Comparison of ENCODE assay signal across 8 mouse cellular contexts in genomic region chr5:117355648-117356303, GRCm38 (mm10). TPM values are rescaled to one million over a fixed set of nuclear protein-coding genes. Genes with fewer than 3 reads are reported as not detected.
DNase-seq lines count a peak whose midpoint lies in the region; ATAC-seq and TF ChIP-seq lines count a peak whose summit lies in the region.

No protein-coding gene starts in this region.

- no peak overlapping the region for H3K9ac ChIP-seq in hindbrain, embryonic 11.5 days (ENCODE audit: low read depth, low read length)
- H3K9ac ChIP-seq in intestine, embryonic 14.5 days (ENCODE audit: low read length) = no peak overlapping the region
- H3K9ac ChIP-seq in midbrain, postnatal 0 days (replicated peaks; ENCODE audit: low read length, poor library complexity, severe bottlenecking) = 0 out of 2 replicates have a peak overlapping the region, but pooled peaks have one; percentile 98

- H3K4me2 ChIP-seq in hindbrain, embryonic 11.5 days (replicated peaks; ENCODE audit: low read depth, low read length) = no peak overlapping the region; the same call in 1 of the 2 replicates
- H3K4me2 ChIP-seq in intestine, embryonic 14.5 days (ENCODE audit: low read length) = peak overlapping the region; percentile 91
- H3K4me2 ChIP-seq in midbrain, postnatal 0 days (ENCODE audit: low read depth, low read length, poor library complexity, severe bottlenecking) = peak overlapping the region; percentile 92

- H3K36me3 ChIP-seq in hindbrain, embryonic 10.5 days = no peaks in the 10 kb centered on the region
- H3K36me3 ChIP-seq in hindbrain, embryonic 11.5 days (ENCODE audit: control insufficient read depth, insufficient read depth, low read length) = no peaks in the 10 kb centered on the region
- H3K36me3 ChIP-seq in intestine, embryonic 14.5 days (ENCODE audit: control insufficient read depth, insufficient read depth, low read length) = 0 out of 2 replicates have a peak, but pooled peaks cover 6% of the 10 kb centered on the region
- H3K36me3 ChIP-seq in midbrain, postnatal 0 days (ENCODE audit: insufficient read depth, low read length) = no peaks in the 10 kb centered on the region

- DNase-seq in hindbrain, embryonic 10.5 days (ENCODE audit: low spot score) = no peak
- no peak for DNase-seq in hindbrain, embryonic 11.5 days (ENCODE audit: low spot score)
- DNase-seq in intestine, embryonic 14.5 days (ENCODE audit: low spot score) = no peak
- DNase-seq in midbrain, postnatal 0 days (ENCODE audit: low spot score) = no peak
- no peak for DNase-seq in spleen, adult 12 weeks (ENCODE audit: low spot score)
- no peak for DNase-seq in urinary bladder, postnatal 10 days (ENCODE audit: low spot score)
- no peak for DNase-seq in thymus, adult 18-20 months

- TF ChIP-seq CTCF in cortical plate, adult 2 months (IDR thresholded peaks at IDR 0.05; ENCODE audit: extremely low read depth, insufficient read depth, low read length) = no peak
- peak; percentile 60 for TF ChIP-seq CTCF in midbrain, postnatal 0 days (IDR thresholded peaks at IDR 0.05)

- peak overlapping the region; percentile 97; the same call in 1 of the 2 replicates for H3K4me3 ChIP-seq in hindbrain, embryonic 10.5 days
- no peak overlapping the region for H3K4me3 ChIP-seq in hindbrain, embryonic 11.5 days (ENCODE audit: low read depth, low read length)
- no peak overlapping the region; the same call in 1 of the 2 replicates for H3K4me3 ChIP-seq in cortical plate, adult 2 months (ENCODE audit: insufficient read depth, low read length)
- peak overlapping the region; percentile 95; the same call in 1 of the 2 replicates for H3K4me3 ChIP-seq in intestine, embryonic 14.5 days (ENCODE audit: low read depth, low read length)
- H3K4me3 ChIP-seq in midbrain, postnatal 0 days (ENCODE audit: low read depth, low read length) = peak overlapping the region; percentile 86

- peaks cover 53% of the 10 kb centered on the region for H3K4me1 ChIP-seq in hindbrain, embryonic 10.5 days (replicated peaks)
- H3K4me1 ChIP-seq in hindbrain, embryonic 11.5 days (replicated peaks; ENCODE audit: control insufficient read depth, insufficient read depth, low read length) = peaks cover 2% of the 10 kb centered on the region; the same call in 1 of the 2 replicates
- H3K4me1 ChIP-seq in cortical plate, adult 2 months (ENCODE audit: control insufficient read depth, insufficient read depth, low read length) = peaks cover 11% of the 10 kb centered on the region
- H3K4me1 ChIP-seq in intestine, embryonic 14.5 days (replicated peaks; ENCODE audit: control insufficient read depth, insufficient read depth, low read length) = peaks cover 34% of the 10 kb centered on the region
- H3K4me1 ChIP-seq in midbrain, postnatal 0 days (ENCODE audit: insufficient read depth, low read length) = peaks cover 6% of the 10 kb centered on the region; the same call in 1 of the 2 replicates

- 57% methylated on average over 14 of the region's 14 CpGs for WGBS in hindbrain, embryonic 10.5 days
- 59% methylated on average over 14 of the region's 14 CpGs for WGBS in hindbrain, embryonic 11.5 days
- WGBS in intestine, embryonic 14.5 days = 42% methylated on average over 14 of the region's 14 CpGs
- WGBS in midbrain, postnatal 0 days = 45% methylated on average over 14 of the region's 14 CpGs

- TF ChIP-seq POLR2A in cortical plate, adult 2 months (IDR thresholded peaks at IDR 0.05; ENCODE audit: extremely low read depth, insufficient read depth, low read length) = no peak

- H3K27me3 ChIP-seq in hindbrain, embryonic 10.5 days (ENCODE audit: insufficient read depth, poor library complexity, severe bottlenecking) = peaks cover 16% of the 10 kb centered on the region
- no peaks in the 10 kb centered on the region for H3K27me3 ChIP-seq in hindbrain, embryonic 11.5 days (ENCODE audit: control insufficient read depth, insufficient read depth, low read length)
- H3K27me3 ChIP-seq in intestine, embryonic 14.5 days (replicated peaks; ENCODE audit: control insufficient read depth, insufficient read depth, low read length) = no peaks in the 10 kb centered on the region
- H3K27me3 ChIP-seq in midbrain, postnatal 0 days (ENCODE audit: insufficient read depth, low read length) = no peaks in the 10 kb centered on the region

- no peak for ATAC-seq in hindbrain, embryonic 11.5 days (ENCODE audit: low FRiP score)
- no peak for ATAC-seq in intestine, embryonic 14.5 days (replicated peaks; ENCODE audit: low FRiP score, low TSS enrichment, low read depth)
- no peak for ATAC-seq in midbrain, postnatal 0 days (ENCODE audit: low FRiP score)

- H3K9me3 ChIP-seq in hindbrain, embryonic 10.5 days = no peaks in the 10 kb centered on the region
- no peaks in the 10 kb centered on the region for H3K9me3 ChIP-seq in hindbrain, embryonic 11.5 days (ENCODE audit: control insufficient read depth, low read length)
- no peaks in the 10 kb centered on the region for H3K9me3 ChIP-seq in intestine, embryonic 14.5 days (ENCODE audit: control insufficient read depth, low read length)
- H3K9me3 ChIP-seq in midbrain, postnatal 0 days (ENCODE audit: low read length) = no peaks in the 10 kb centered on the region

- no peak overlapping the region for H3K27ac ChIP-seq in hindbrain, embryonic 10.5 days
- H3K27ac ChIP-seq in hindbrain, embryonic 11.5 days (ENCODE audit: low read depth, low read length) = no peak overlapping the region
- H3K27ac ChIP-seq in cortical plate, adult 2 months (ENCODE audit: insufficient read depth, low read length) = peak overlapping the region; percentile 18; the same call in 1 of the 2 replicates
- peak overlapping the region; percentile 85; the same call in 1 of the 2 replicates for H3K27ac ChIP-seq in intestine, embryonic 14.5 days (ENCODE audit: low read depth)
- H3K27ac ChIP-seq in midbrain, postnatal 0 days (ENCODE audit: low read depth, low read length) = peak overlapping the region; percentile 96; the same call in 1 of the 2 replicates

RNA-seq across cellular contexts. Expression of gene Wsb2, which starts 1.3 kb away (rescaled TPM):
- 56.9 and 86.8 TPM in 2 replicates for polyA plus RNA-seq in hindbrain, embryonic 10.5 days (2016; fragmentation: Nextera tagmentation; extraction: Ambion mirVana)
- 88.9 and 98.0 TPM in 2 replicates for polyA plus RNA-seq in hindbrain, embryonic 11.5 days (2014; fragmentation: Nextera tagmentation; extraction: Ambion mirVana)
- 414 and 428 TPM in 2 replicates for polyA plus RNA-seq in cortical plate, adult 2 months (2012; rRNA removed)
- 63.9 and 70.3 TPM in 2 replicates for polyA plus RNA-seq in intestine, embryonic 14.5 days (2014; fragmentation: Nextera tagmentation; extraction: Ambion mirVana)
- total RNA-seq in midbrain, postnatal 0 days (2014; rRNA removed) = 395 and 494 TPM in 2 replicates
- 336 and 360 TPM in 2 replicates for polyA plus RNA-seq in midbrain, postnatal 0 days (2015; fragmentation: Nextera tagmentation; extraction: Ambion mirVana)

RNA-seq across cellular contexts. Expression of gene Rfc5, which starts 33.1 kb away (rescaled TPM):
- 109 and 135 TPM in 2 replicates for polyA plus RNA-seq in hindbrain, embryonic 10.5 days (2016; fragmentation: Nextera tagmentation; extraction: Ambion mirVana)
- 72.1 and 82.9 TPM in 2 replicates for polyA plus RNA-seq in hindbrain, embryonic 11.5 days (2014; fragmentation: Nextera tagmentation; extraction: Ambion mirVana)
- polyA plus RNA-seq in cortical plate, adult 2 months (2012; rRNA removed) = 16.8 and 18.5 TPM in 2 replicates
- polyA plus RNA-seq in intestine, embryonic 14.5 days (2014; fragmentation: Nextera tagmentation; extraction: Ambion mirVana) = 106 and 113 TPM in 2 replicates
- total RNA-seq in midbrain, postnatal 0 days (2014; rRNA removed) = 12.0 and 15.2 TPM in 2 replicates
- 22.0 and 22.1 TPM in 2 replicates for polyA plus RNA-seq in midbrain, postnatal 0 days (2015; fragmentation: Nextera tagmentation; extraction: Ambion mirVana)

RNA-seq across cellular contexts. Expression of gene Vsig10, which starts 36.9 kb away (rescaled TPM):
- 1.8 and 3.4 TPM in 2 replicates for polyA plus RNA-seq in hindbrain, embryonic 10.5 days (2016; fragmentation: Nextera tagmentation; extraction: Ambion mirVana)
- 1.3 and 2.0 TPM in 2 replicates for polyA plus RNA-seq in hindbrain, embryonic 11.5 days (2014; fragmentation: Nextera tagmentation; extraction: Ambion mirVana)
- 2.1 and 2.9 TPM in 2 replicates for polyA plus RNA-seq in cortical plate, adult 2 months (2012; rRNA removed)
- 10.0 and 10.9 TPM in 2 replicates for polyA plus RNA-seq in intestine, embryonic 14.5 days (2014; fragmentation: Nextera tagmentation; extraction: Ambion mirVana)
- 1.8 and 7.1 TPM in 2 replicates for total RNA-seq in midbrain, postnatal 0 days (2014; rRNA removed)
- polyA plus RNA-seq in midbrain, postnatal 0 days (2015; fragmentation: Nextera tagmentation; extraction: Ambion mirVana) = 1.2 and 1.5 TPM in 2 replicates

RNA-seq across cellular contexts. Expression of gene Ksr2, which starts 58.0 kb away (rescaled TPM):
- 0.92 and 2.1 TPM in 2 replicates for polyA plus RNA-seq in hindbrain, embryonic 10.5 days (2016; fragmentation: Nextera tagmentation; extraction: Ambion mirVana)
- polyA plus RNA-seq in hindbrain, embryonic 11.5 days (2014; fragmentation: Nextera tagmentation; extraction: Ambion mirVana) = 1.6 and 2.9 TPM in 2 replicates
- 9.1 TPM in 2 replicates for polyA plus RNA-seq in cortical plate, adult 2 months (2012; rRNA removed)
- 0.75 and 0.84 TPM in 2 replicates for polyA plus RNA-seq in intestine, embryonic 14.5 days (2014; fragmentation: Nextera tagmentation; extraction: Ambion mirVana)
- total RNA-seq in midbrain, postnatal 0 days (2014; rRNA removed) = 14.5 and 16.0 TPM in 2 replicates
- 6.7 and 8.9 TPM in 2 replicates for polyA plus RNA-seq in midbrain, postnatal 0 days (2015; fragmentation: Nextera tagmentation; extraction: Ambion mirVana)

Comparison
In these comparisons a context has a peak if more than half of its experiments do, and no peak if none do; other contexts are left out.
1. H3K4me3 ChIP-seq: peak in hindbrain, embryonic 10.5 days (single experiment), intestine, embryonic 14.5 days (single experiment) and midbrain, postnatal 0 days (single experiment); none in hindbrain, embryonic 11.5 days (single experiment) and cortical plate, adult 2 months (single experiment).
2. H3K27ac ChIP-seq: peak in cortical plate, adult 2 months (single experiment), intestine, embryonic 14.5 days (single experiment) and midbrain, postnatal 0 days (single experiment); none in hindbrain, embryonic 10.5 days (single experiment) and hindbrain, embryonic 11.5 days (single experiment).